Mouse (Mus musculus): ENCODE results near the gene Zfp385c. TPM values are rescaled to one million over a fixed set of nuclear protein-coding genes. Genes with fewer than 3 reads are reported as not detected.
"Not testable (repeated sequence)": the region's sequence is repeated elsewhere in the genome, so short reads cannot be mapped to it uniquely, and the experiment has no call there.

The Zfp385c gene
- polyA plus RNA-seq, 1 experiment from 2014 or later = 0.26 TPM

- Histone ChIP-seq H3K27me3 (replicated peaks; ENCODE audit: control insufficient read depth, insufficient read depth, low read length) (no peaks in the 10 kb centered on the region), H3K9me3 (ENCODE audit: control insufficient read depth, low read length) (no peaks in the 10 kb centered on the region), H3K4me2 (ENCODE audit: low read length) (peak overlapping the region; percentile 64), H3K27ac (ENCODE audit: low read depth) (0 out of 2 replicates have a peak overlapping the region, but pooled peaks have one; percentile 84), H3K4me1 (replicated peaks; ENCODE audit: control insufficient read depth, insufficient read depth, low read length) (peaks cover 9% of the 10 kb centered on the region), H3K4me3 (ENCODE audit: low read depth, low read length) (peak overlapping the region; percentile 86), H3K9ac (ENCODE audit: low read length) (no peak overlapping the region), H3K36me3 (ENCODE audit: control insufficient read depth, insufficient read depth, low read length) (peaks cover 12% of the 10 kb centered on the region)
- DNase-seq (ENCODE audit: low spot score) (no peak), ATAC-seq (replicated peaks; ENCODE audit: low FRiP score, low TSS enrichment, low read depth) (no peak)
- WGBS = 45% methylated on average over 5 of the region's 5 CpGs
Observed at GRCm38 (mm10) chr11:100623867-100624266, 68.4 kb downstream of the Zfp385c start.

GRCm38 (mm10) chr11:100622714-100623113 is 69.5 kb downstream of the Zfp385c start:
- no peaks in the 10 kb centered on the region for H3K9me3 ChIP-seq (ENCODE audit: control insufficient read depth, low read length)
- H3K27ac ChIP-seq (ENCODE audit: low read depth) = peak overlapping the region; percentile 84
- peak overlapping the region; percentile 80 for H3K9ac ChIP-seq (ENCODE audit: low read length)
- no peaks in the 10 kb centered on the region for H3K27me3 ChIP-seq (replicated peaks; ENCODE audit: control insufficient read depth, insufficient read depth, low read length)
- DNase-seq (ENCODE audit: low spot score) = peak; percentile 96
- WGBS = under 1% methylated on average over 24 of the region's 24 CpGs
- peaks cover 12% of the 10 kb centered on the region for H3K36me3 ChIP-seq (ENCODE audit: control insufficient read depth, insufficient read depth, low read length)
- peak overlapping the region; percentile 86 for H3K4me3 ChIP-seq (ENCODE audit: low read depth, low read length)
- peak; percentile 72 for ATAC-seq (replicated peaks; ENCODE audit: low FRiP score, low TSS enrichment, low read depth)
- peaks cover 17% of the 10 kb centered on the region for H3K4me1 ChIP-seq (replicated peaks; ENCODE audit: control insufficient read depth, insufficient read depth, low read length)
- H3K4me2 ChIP-seq (ENCODE audit: low read length) = peak overlapping the region; percentile 64

- H3K27me3 ChIP-seq (replicated peaks; ENCODE audit: control insufficient read depth, insufficient read depth, low read length) = no peaks in the 10 kb centered on the region
- peaks cover 20% of the 10 kb centered on the region for H3K4me1 ChIP-seq (replicated peaks; ENCODE audit: control insufficient read depth, insufficient read depth, low read length)
- H3K9me3 ChIP-seq (ENCODE audit: control insufficient read depth, low read length) = no peaks in the 10 kb centered on the region
- ATAC-seq (replicated peaks; ENCODE audit: low FRiP score, low TSS enrichment, low read depth) (no peak), DNase-seq (ENCODE audit: low spot score) (no peak)
- H3K9ac ChIP-seq (ENCODE audit: low read length) = peak within 1 kb of the TSS; percentile 96
- peak within 1 kb of the TSS; percentile 94 for H3K27ac ChIP-seq (ENCODE audit: low read depth)
- peak within 1 kb of the TSS; percentile 99 for H3K4me3 ChIP-seq (ENCODE audit: low read depth, low read length)
- H3K4me2 ChIP-seq (ENCODE audit: low read length) = peak within 1 kb of the TSS; percentile 85
- 4% methylated on average over 11 of the region's 11 CpGs for WGBS
- peaks cover 7% of the 10 kb centered on the region; the same call in 1 of the 2 replicates for H3K36me3 ChIP-seq (ENCODE audit: control insufficient read depth, insufficient read depth, low read length)
Observed at GRCm38 (mm10) chr11:100619982-100620381, 72.3 kb downstream of the Zfp385c start, which contains the start of gene Dnajc7. Gene Dnajc7 (minus strand): TSS chr11:100620168.

- Histone ChIP-seq H3K36me3 (ENCODE audit: control insufficient read depth, insufficient read depth, low read length) (peaks cover 7% of the 10 kb centered on the region; the same call in 1 of the 2 replicates), H3K4me1 (replicated peaks; ENCODE audit: control insufficient read depth, insufficient read depth, low read length) (peaks cover 20% of the 10 kb centered on the region)
- ATAC-seq (replicated peaks; ENCODE audit: low FRiP score, low TSS enrichment, low read depth) = peak; percentile 94
Observed at GRCm38 (mm10) chr11:100619485-100619975, 72.7 kb downstream of the Zfp385c start.

GRCm38 (mm10) chr11:100618761-100619484 is 73.3 kb downstream of the Zfp385c start, which contains the start of gene Nkiras2:
Gene Nkiras2 (plus strand): TSS chr11:100619244.
- Histone ChIP-seq H3K4me1 (replicated peaks; ENCODE audit: control insufficient read depth, insufficient read depth, low read length) (peaks cover 17% of the 10 kb centered on the region), H3K9ac (ENCODE audit: low read length) (peak within 1 kb of the TSS; percentile 96), H3K4me2 (ENCODE audit: low read length) (peak within 1 kb of the TSS; percentile 85), H3K36me3 (ENCODE audit: control insufficient read depth, insufficient read depth, low read length) (peaks cover 7% of the 10 kb centered on the region; the same call in 1 of the 2 replicates), H3K27me3 (replicated peaks; ENCODE audit: control insufficient read depth, insufficient read depth, low read length) (no peaks in the 10 kb centered on the region), H3K9me3 (ENCODE audit: control insufficient read depth, low read length) (no peaks in the 10 kb centered on the region), H3K4me3 (ENCODE audit: low read depth, low read length) (peak within 1 kb of the TSS; percentile 99), H3K27ac (ENCODE audit: low read depth) (peak within 1 kb of the TSS; percentile 94)
- ATAC-seq (replicated peaks; ENCODE audit: low FRiP score, low TSS enrichment, low read depth) (peak; percentile 62), DNase-seq (ENCODE audit: low spot score) (no peak)
- under 1% methylated on average over 33 of the region's 36 CpGs for WGBS

More at GRCm38 (mm10) chr11:100619485-100619975, 72.7 kb downstream of the Zfp385c start:
- peak; percentile 99 for DNase-seq (ENCODE audit: low spot score)
- Histone ChIP-seq H3K4me2 (ENCODE audit: low read length) (peak overlapping the region; percentile 66), H3K4me3 (ENCODE audit: low read depth, low read length) (peak overlapping the region; percentile 99), H3K27me3 (replicated peaks; ENCODE audit: control insufficient read depth, insufficient read depth, low read length) (no peaks in the 10 kb centered on the region), H3K27ac (ENCODE audit: low read depth) (peak overlapping the region; percentile 94), H3K9me3 (ENCODE audit: control insufficient read depth, low read length) (no peaks in the 10 kb centered on the region), H3K9ac (ENCODE audit: low read length) (peak overlapping the region; percentile 96)
- under 1% methylated on average over 40 of the region's 40 CpGs for WGBS

- Histone ChIP-seq H3K4me3 (ENCODE audit: low read depth, low read length) (peak overlapping the region; percentile 99), H3K27ac (ENCODE audit: low read depth) (no peak overlapping the region), H3K4me2 (ENCODE audit: low read length) (peak overlapping the region; percentile 85), H3K9me3 (ENCODE audit: control insufficient read depth, low read length) (no peaks in the 10 kb centered on the region), H3K9ac (ENCODE audit: low read length) (peak overlapping the region; percentile 16; the same call in 1 of the 2 replicates), H3K36me3 (ENCODE audit: control insufficient read depth, insufficient read depth, low read length) (peaks cover 7% of the 10 kb centered on the region; the same call in 1 of the 2 replicates), H3K4me1 (replicated peaks; ENCODE audit: control insufficient read depth, insufficient read depth, low read length) (peaks cover 14% of the 10 kb centered on the region), H3K27me3 (replicated peaks; ENCODE audit: control insufficient read depth, insufficient read depth, low read length) (no peaks in the 10 kb centered on the region)
- DNase-seq (ENCODE audit: low spot score) (no peak), ATAC-seq (replicated peaks; ENCODE audit: low FRiP score, low TSS enrichment, low read depth) (no peak)
- WGBS = 65% methylated on average over 4 of the region's 4 CpGs
Observed at GRCm38 (mm10) chr11:100617480-100617879, 74.8 kb downstream of the Zfp385c start.

GRCm38 (mm10) chr11:100616836-100617235 is 75.4 kb downstream of the Zfp385c start:
- not testable (repeated sequence) for H3K4me2 ChIP-seq (ENCODE audit: low read length); H3K9me3 ChIP-seq (ENCODE audit: control insufficient read depth, low read length); H3K4me3 ChIP-seq (ENCODE audit: low read depth, low read length); H3K9ac ChIP-seq (ENCODE audit: low read length); H3K27ac ChIP-seq (ENCODE audit: low read depth); H3K27me3 ChIP-seq (replicated peaks; ENCODE audit: control insufficient read depth, insufficient read depth, low read length); ATAC-seq (replicated peaks; ENCODE audit: low FRiP score, low TSS enrichment, low read depth); H3K36me3 ChIP-seq (ENCODE audit: control insufficient read depth, insufficient read depth, low read length); DNase-seq (ENCODE audit: low spot score)
- peaks cover 14% of the 10 kb centered on the region for H3K4me1 ChIP-seq (replicated peaks; ENCODE audit: control insufficient read depth, insufficient read depth, low read length)
- 94% methylated on average over 7 of the region's 7 CpGs for WGBS

- peaks cover 14% of the 10 kb centered on the region for H3K4me1 ChIP-seq (replicated peaks; ENCODE audit: control insufficient read depth, insufficient read depth, low read length)
- ATAC-seq (replicated peaks; ENCODE audit: low FRiP score, low TSS enrichment, low read depth) (no peak), DNase-seq (ENCODE audit: low spot score) (no peak)
- no peak overlapping the region for H3K9ac ChIP-seq (ENCODE audit: low read length)
- H3K4me2 ChIP-seq (ENCODE audit: low read length) = no peak overlapping the region
- H3K27ac ChIP-seq (ENCODE audit: low read depth) = no peak overlapping the region
- no peaks in the 10 kb centered on the region for H3K27me3 ChIP-seq (replicated peaks; ENCODE audit: control insufficient read depth, insufficient read depth, low read length)
- H3K4me3 ChIP-seq (ENCODE audit: low read depth, low read length) = no peak overlapping the region
- no peaks in the 10 kb centered on the region for H3K9me3 ChIP-seq (ENCODE audit: control insufficient read depth, low read length)
- WGBS = 88% methylated on average over 5 of the region's 5 CpGs
- peaks cover 7% of the 10 kb centered on the region; the same call in 1 of the 2 replicates for H3K36me3 ChIP-seq (ENCODE audit: control insufficient read depth, insufficient read depth, low read length)
Observed at GRCm38 (mm10) chr11:100616332-100616731, 75.9 kb downstream of the Zfp385c start.

All from intestine, embryonic 14.5 days (tissue).